Mouse (Mus musculus) gastrocnemius, postnatal 4 days (tissue): ENCODE results near the gene Magohb. TPM values are rescaled to one million over a fixed set of nuclear protein-coding genes. Genes with fewer than 3 reads are reported as not detected.
A peak's percentile ranks its signal among the peaks of the same experiment; 100 is the strongest.
"Not testable (repeated sequence)": the region's sequence is repeated elsewhere in the genome, so short reads cannot be mapped to it uniquely, and the experiment has no call there.

Source experiments
- DNase-seq, 2 experiments: peaks; one replicate each; pipeline ENCODE4 v3.0.0; 2021 to 2022; ENCODE audit warnings: low spot score in 2 of 2, mixed read lengths in 2 of 2
- long read RNA-seq, 2 experiments: library from polyadenylated mRNA; stranded (forward); transcript quantifications; one replicate each; pipeline ENCODE4 v2.0.0; 2021
- total RNA-seq, 2 experiments: library from RNA; stranded (reverse); gene quantifications; 2 replicates each; pipeline ENCODE4 v1.2.3; 2021

Magohb gene
- total RNA-seq: 10 to 100 TPM; 11.9 to 12.5 TPM
- long read RNA-seq, experiment 1, transcript Magohb-201 (5 exons, 767 nt): major isoform, 11 of 13 reads
- long read RNA-seq, experiment 1, partial matches to known transcripts: 0 of 13 reads
- long read RNA-seq, experiment 1, other reads (novel, unspliced or antisense): 2 of 13 reads
- long read RNA-seq, experiment 2, transcript Magohb-201 (5 exons, 767 nt): major isoform, 6 of 8 reads
- long read RNA-seq, experiment 2, partial matches to known transcripts: 0 of 8 reads
- long read RNA-seq, experiment 2, other reads (novel, unspliced or antisense): 1 of 8 reads

GRCm38 (mm10) chr6:131292991-131293788, at the start of gene Magohb:
Gene Magohb (minus strand): TSS chr6:131293244.
- DNase-seq: peak; percentile 83 to 85

GRCm38 (mm10) chr6:131340082-131340481, 47.0 kb upstream of the Magohb start:
- DNase-seq: no peak

GRCm38 (mm10) chr6:131339309-131339708, 46.3 kb upstream of the Magohb start:
- DNase-seq: no peak

- DNase-seq: no peak
These were observed 45.7 kb upstream of the Magohb start for GRCm38 (mm10) chr6:131338787-131339186.

- no peak for DNase-seq
These were observed 34.0 kb upstream of the Magohb start for GRCm38 (mm10) chr6:131327076-131327475.

- no peak for DNase-seq
These were observed 29.0 kb upstream of the Magohb start for GRCm38 (mm10) chr6:131321854-131322639.

- DNase-seq: no peak
These were observed 23.4 kb upstream of the Magohb start for GRCm38 (mm10) chr6:131316155-131317101.

GRCm38 (mm10) chr6:131308031-131308430, 15.0 kb upstream of the Magohb start:
- no peak for DNase-seq

- no peak for DNase-seq
These were observed 11.7 kb upstream of the Magohb start for GRCm38 (mm10) chr6:131304776-131305175.

- no peak for DNase-seq
These were observed 5.5 kb upstream of the Magohb start for GRCm38 (mm10) chr6:131298531-131298930.

GRCm38 (mm10) chr6:131294435-131295112, 1.5 kb upstream of the Magohb start:
- DNase-seq: no peak

- DNase-seq: no peak
These were observed 872 bp upstream of the Magohb start for GRCm38 (mm10) chr6:131293916-131294315.

- no peak for DNase-seq
These were observed 611 bp downstream of the Magohb start for GRCm38 (mm10) chr6:131292276-131292990.

- DNase-seq: no peak
These were observed 2.6 kb downstream of the Magohb start for GRCm38 (mm10) chr6:131290430-131290829.

- not testable (repeated sequence) for DNase-seq
These were observed 14.9 kb downstream of the Magohb start for GRCm38 (mm10) chr6:131278160-131278559.

GRCm38 (mm10) chr6:131276659-131277058, 16.4 kb downstream of the Magohb start:
- DNase-seq: no peak

GRCm38 (mm10) chr6:131272311-131272710, 20.7 kb downstream of the Magohb start:
- DNase-seq: no peak

- no peak for DNase-seq
These were observed 22.7 kb downstream of the Magohb start for GRCm38 (mm10) chr6:131270312-131270711.

GRCm38 (mm10) chr6:131269599-131269998, 23.4 kb downstream of the Magohb start:
- no peak for DNase-seq
